Mouse (Mus musculus) small intestine, adult 2 months (tissue): Measurements from ENCODE around the gene Pcgf1.

Experiments
- CTCF ChIP-seq: fragments of 200-500 bp; IDR thresholded peaks from 2 replicates; pipeline ENCODE4 v1.5.1; 2012; ENCODE audit warnings: low read depth, mild to moderate bottlenecking, control low read depth, inconsistent platforms, low read length, moderate library complexity, mixed read lengths; ENCODE audit not compliant: insufficient replicate concordance, insufficient read length; ENCODE audit errors: extremely low read depth
- POLR2A ChIP-seq: fragments of 200-500 bp; IDR thresholded peaks from 2 replicates; pipeline ENCODE4 v1.6.1; 2012; ENCODE audit warnings: low read depth, mild to moderate bottlenecking, control low read depth, inconsistent platforms, low read length, moderate library complexity

DNA sequence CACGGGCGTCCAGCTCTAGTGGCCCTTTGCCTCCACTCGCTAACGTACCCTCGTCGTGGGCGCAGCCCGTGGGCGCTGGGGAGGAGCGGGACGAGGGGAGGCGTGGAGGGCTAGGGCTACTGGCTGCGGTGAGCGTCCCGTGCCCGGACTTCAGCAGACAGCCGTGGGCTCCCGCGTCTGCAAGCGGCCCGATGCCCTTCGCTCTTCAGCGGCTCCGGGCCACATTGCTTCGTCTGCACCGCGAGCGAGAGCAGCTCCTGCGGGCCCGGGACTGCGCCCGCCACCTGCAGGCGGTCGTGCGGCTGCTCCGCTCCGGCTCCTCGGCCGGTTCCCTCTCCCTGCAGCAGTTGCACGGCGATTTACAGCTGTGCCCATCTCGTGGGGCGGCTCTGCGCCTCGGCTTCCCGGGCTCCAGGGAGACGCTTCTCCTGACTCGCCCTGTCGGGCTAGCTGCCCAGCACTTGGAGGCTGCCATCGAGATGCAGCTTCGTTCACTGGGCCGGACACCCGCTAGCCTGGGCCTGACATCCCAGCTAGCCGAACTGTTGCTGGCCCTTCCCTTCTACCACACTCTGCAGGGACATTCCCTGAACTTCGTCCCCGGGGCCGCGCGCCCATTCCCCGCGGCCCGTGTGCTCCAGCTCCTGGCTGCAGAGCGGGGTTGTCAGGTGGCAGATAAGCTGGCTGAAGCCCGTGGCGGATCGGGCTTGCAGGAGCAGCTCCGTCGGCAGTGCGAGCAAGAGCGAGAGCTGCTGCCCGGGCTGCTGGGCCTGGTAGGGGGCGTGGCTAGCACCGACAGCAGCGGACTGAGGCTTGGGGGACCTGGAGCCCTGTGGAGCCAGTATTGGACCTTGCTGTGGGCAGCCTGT is 24.3 kb downstream of the Pcgf1 start:
- TF ChIP-seq POLR2A (peak; percentile 31; the same call in 1 of the 2 replicates), CTCF (peak; percentile 31; the same call in 1 of the 2 replicates)
